Mouse (Mus musculus): ENCODE measurements around the gene Dpp4. TPM values are rescaled to one million over a fixed set of nuclear protein-coding genes. Genes with fewer than 3 reads are reported as not detected.
A peak's percentile ranks its signal among the peaks of the same experiment; 100 is the strongest.

The Dpp4 gene
- polyA plus RNA-seq, 1 experiment from 2014 or later = 6.7 TPM

DNA sequence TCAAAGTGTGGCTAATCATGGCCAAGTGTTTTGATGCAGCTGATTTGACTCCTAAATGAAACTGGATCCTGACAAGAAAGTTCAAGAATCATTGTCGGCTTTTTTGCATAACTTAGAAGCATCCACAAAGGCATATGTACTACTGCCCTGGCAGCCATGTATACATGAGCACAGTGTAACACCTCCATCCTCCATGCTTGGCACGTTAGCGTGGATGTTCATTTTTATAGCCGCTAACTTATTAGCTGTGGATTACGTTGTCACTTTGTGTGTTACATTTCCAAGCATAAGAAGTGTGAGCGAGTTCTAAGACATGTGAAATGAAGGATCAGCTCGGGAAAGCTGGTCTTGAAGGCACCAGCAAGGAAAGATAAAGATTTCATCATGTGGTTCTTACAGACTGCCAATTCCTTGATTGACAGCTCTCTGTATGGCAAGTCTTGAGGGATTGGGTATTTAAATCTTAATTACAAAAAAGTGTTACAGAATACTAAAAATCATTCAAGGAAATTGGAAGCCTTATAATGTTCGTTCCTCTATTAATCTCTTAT lies 19.3 kb upstream of the Dpp4 start:
- H3K27ac ChIP-seq = no peak overlapping the region
- no peak overlapping the region for H3K4me2 ChIP-seq
- 71% methylated on average over 8 of the region's 8 CpGs for WGBS (ENCODE audit: insufficient replicate concordance)
- no peak for ATAC-seq
- H3K9me3 ChIP-seq (replicated peaks) = no peaks in the 10 kb centered on the region
- no peaks in the 10 kb centered on the region for H3K36me3 ChIP-seq
- H3K27me3 ChIP-seq (replicated peaks) = no peaks in the 10 kb centered on the region; the same call in 1 of the 2 replicates
- no peaks in the 10 kb centered on the region for H3K4me1 ChIP-seq
- no peak overlapping the region for H3K4me3 ChIP-seq
- H3K9ac ChIP-seq = no peak overlapping the region

DNA sequence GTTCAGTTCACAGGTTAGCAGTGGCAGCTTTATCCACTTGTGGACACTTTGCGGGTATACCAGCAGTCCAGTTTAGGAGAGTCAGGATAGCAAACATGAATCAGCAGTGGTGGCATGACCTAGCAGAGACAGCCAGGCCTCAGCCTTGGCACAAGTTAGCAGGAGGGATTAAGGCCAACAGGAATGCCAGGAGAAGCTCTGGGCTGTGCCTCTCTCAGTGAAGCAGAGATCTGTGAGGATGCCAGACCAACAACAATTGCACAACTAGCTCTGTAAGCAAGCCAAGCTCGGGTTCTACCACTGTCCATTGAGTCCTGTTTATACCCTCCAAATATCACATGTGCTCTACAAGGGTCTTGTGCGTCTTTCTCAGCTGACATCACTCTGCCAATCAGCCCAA lies 13.9 kb upstream of the Dpp4 start:
- Histone ChIP-seq H3K27me3 (replicated peaks) (no peaks in the 10 kb centered on the region), H3K4me2 (no peak overlapping the region), H3K9ac (no peak overlapping the region), H3K36me3 (no peaks in the 10 kb centered on the region), H3K4me1 (no peaks in the 10 kb centered on the region), H3K27ac (no peak overlapping the region), H3K9me3 (replicated peaks) (no peaks in the 10 kb centered on the region), H3K4me3 (no peak overlapping the region)
- no peak for ATAC-seq
- 63% methylated on average over 3 of the region's 3 CpGs for WGBS (ENCODE audit: insufficient replicate concordance)

DNA sequence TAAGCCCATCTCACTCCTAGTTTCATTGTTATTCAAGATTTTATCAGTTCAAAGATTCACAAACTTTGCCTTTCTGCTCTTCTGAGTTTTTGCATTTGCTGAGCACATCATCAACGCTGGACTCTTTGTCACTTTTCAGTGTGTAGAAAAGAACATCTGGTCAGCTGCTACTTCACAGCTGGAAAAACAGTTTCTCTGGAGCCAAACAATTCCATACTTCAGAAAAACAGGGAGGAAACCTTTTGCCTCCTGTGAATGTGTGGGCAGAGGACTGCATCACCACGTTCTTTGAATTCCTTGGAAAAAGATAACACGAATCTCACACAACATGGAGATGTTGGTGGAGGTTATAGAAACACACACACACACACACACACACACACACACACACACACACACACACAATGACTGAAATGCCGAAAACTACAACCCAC lies 11.3 kb upstream of the Dpp4 start:
- no peaks in the 10 kb centered on the region for H3K27me3 ChIP-seq (replicated peaks)
- H3K4me2 ChIP-seq = no peak overlapping the region
- ATAC-seq = no peak
- H3K27ac ChIP-seq = no peak overlapping the region
- H3K4me3 ChIP-seq = no peak overlapping the region
- H3K9me3 ChIP-seq (replicated peaks) = no peaks in the 10 kb centered on the region
- WGBS (ENCODE audit: insufficient replicate concordance) = 48% methylated on average over 4 of the region's 4 CpGs
- no peak overlapping the region for H3K9ac ChIP-seq
- H3K36me3 ChIP-seq = no peaks in the 10 kb centered on the region
- no peaks in the 10 kb centered on the region for H3K4me1 ChIP-seq

DNA sequence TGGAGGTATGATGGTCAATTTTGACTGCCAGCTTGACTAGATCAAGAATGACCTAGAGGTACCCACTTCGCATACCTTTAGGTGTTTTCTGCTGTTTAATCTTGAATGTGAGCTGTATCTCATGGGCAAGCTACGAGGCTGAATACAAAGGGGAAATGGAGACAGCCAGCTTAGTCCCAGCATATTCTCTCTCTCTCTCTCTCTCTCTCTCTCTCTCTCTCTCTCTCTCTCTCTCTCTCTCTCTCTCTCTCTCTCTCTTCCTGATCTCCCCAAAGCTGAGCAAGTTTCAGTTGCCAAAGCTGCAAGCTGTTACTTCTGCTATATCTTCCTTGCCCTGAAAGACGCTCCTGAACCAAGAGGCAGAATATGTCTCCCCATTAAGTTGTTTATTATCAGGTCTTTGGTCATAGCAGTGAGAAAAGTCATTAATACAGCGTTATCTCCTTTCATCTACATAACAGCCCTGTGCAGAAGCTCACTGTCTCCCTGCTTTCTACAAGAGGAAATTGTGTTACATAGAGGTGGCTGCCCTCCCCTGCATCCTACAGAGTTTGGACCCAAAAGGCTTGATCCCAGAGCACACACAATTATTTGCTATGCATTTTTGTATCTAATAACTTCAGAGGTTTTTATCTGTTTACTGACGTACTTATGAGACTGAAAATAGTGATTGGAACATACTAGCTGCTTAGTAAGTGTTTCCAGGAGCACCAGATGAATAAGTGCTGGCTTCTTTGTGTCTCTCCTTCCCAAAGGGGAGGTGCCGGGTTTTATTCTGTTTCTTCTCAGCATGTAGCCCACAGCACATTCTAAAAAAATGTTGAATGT lies 10.7 kb upstream of the Dpp4 start:
- Histone ChIP-seq H3K27ac (no peak overlapping the region), H3K9me3 (replicated peaks) (no peaks in the 10 kb centered on the region), H3K4me1 (no peaks in the 10 kb centered on the region), H3K27me3 (replicated peaks) (no peaks in the 10 kb centered on the region), H3K9ac (no peak overlapping the region), H3K4me3 (no peak overlapping the region), H3K36me3 (no peaks in the 10 kb centered on the region), H3K4me2 (no peak overlapping the region)
- ATAC-seq = no peak
- 62% methylated on average over 6 of the region's 6 CpGs for WGBS (ENCODE audit: insufficient replicate concordance)

DNA sequence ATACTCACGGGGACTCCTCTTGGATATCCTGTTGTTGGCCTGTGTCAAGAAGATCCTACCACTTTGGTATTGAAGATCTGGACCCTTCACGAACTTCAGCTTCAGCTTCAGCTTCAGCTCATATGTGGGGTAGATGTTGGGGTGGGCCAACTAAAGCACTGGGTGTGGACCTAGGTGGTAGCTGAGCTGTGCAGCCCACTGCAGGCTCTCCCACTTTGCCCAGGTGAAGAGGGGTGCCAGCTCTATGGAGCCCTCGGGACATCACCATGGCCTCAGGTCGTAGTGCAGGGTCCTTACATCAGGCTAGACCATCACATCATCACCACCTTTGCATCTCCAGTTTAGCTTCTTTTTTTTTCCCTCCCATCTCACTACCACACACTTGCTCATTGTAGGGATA lies 9.2 kb upstream of the Dpp4 start:
- no peaks in the 10 kb centered on the region for H3K9me3 ChIP-seq (replicated peaks)
- H3K4me2 ChIP-seq = no peak overlapping the region
- no peaks in the 10 kb centered on the region for H3K4me1 ChIP-seq
- no peaks in the 10 kb centered on the region for H3K36me3 ChIP-seq
- no peak overlapping the region for H3K27ac ChIP-seq
- no peak for ATAC-seq
- no peaks in the 10 kb centered on the region for H3K27me3 ChIP-seq (replicated peaks)
- no peak overlapping the region for H3K9ac ChIP-seq
- no peak overlapping the region for H3K4me3 ChIP-seq
- 68% methylated on average over 4 of the region's 4 CpGs for WGBS (ENCODE audit: insufficient replicate concordance)

DNA sequence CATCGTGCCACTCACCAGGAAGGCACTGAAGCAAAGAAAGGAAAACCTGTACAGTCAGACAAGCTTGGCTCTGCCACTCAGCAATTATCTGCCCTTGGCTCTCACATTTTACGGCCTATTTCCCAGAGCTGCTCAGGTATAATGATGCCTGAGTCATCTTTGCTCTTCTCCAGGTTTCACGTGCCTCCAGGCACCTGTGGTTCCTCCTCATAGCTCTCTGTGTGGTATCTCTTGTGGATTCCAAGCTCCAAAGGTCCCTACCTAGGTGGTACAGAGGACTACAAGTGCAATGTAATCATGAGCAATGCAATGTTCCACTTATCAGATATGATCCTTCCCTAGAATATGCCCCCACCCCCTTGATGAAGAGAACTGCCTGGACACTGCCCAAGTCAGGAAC lies 8.0 kb upstream of the Dpp4 start:
- WGBS (ENCODE audit: insufficient replicate concordance) = 40% methylated on average over 3 of the region's 3 CpGs

DNA sequence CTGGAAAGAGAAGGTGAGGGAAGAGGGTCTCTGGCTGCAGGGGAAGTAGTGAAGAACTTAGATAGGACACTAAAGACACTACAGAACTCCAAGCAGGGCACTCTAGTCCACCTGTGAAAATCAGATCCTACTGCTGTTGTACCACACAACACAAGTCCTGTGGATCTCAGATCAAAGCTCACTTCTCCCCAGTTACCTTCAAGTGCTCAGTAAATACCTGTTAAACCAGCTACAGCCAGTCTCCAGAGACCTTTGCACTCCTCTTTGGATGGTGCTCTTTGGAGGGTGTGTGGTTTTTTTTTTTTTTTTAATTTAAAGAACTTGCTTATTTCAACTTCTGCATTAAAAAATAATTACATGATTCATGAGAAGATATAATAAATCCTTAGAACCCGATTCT lies 5.2 kb upstream of the Dpp4 start:
- 56% methylated on average over 1 of the region's 1 CpGs for WGBS (ENCODE audit: insufficient replicate concordance)
- Histone ChIP-seq H3K27me3 (replicated peaks) (peaks cover 4% of the 10 kb centered on the region), H3K4me3 (no peak overlapping the region), H3K9me3 (replicated peaks) (no peaks in the 10 kb centered on the region), H3K9ac (no peak overlapping the region), H3K36me3 (no peaks in the 10 kb centered on the region), H3K27ac (no peak overlapping the region), H3K4me2 (no peak overlapping the region), H3K4me1 (0 out of 2 replicates have a peak, but pooled peaks cover under 1% of the 10 kb centered on the region)
- no peak for ATAC-seq

More for the DNA sequence above, 8.0 kb upstream of the Dpp4 start:
- H3K36me3 ChIP-seq = no peaks in the 10 kb centered on the region
- H3K27me3 ChIP-seq (replicated peaks) = no peaks in the 10 kb centered on the region
- H3K27ac ChIP-seq = no peak overlapping the region
- ATAC-seq = no peak
- H3K4me2 ChIP-seq = no peak overlapping the region
- H3K9me3 ChIP-seq (replicated peaks) = no peaks in the 10 kb centered on the region
- no peak overlapping the region for H3K9ac ChIP-seq
- no peak overlapping the region for H3K4me3 ChIP-seq
- no peaks in the 10 kb centered on the region for H3K4me1 ChIP-seq

DNA sequence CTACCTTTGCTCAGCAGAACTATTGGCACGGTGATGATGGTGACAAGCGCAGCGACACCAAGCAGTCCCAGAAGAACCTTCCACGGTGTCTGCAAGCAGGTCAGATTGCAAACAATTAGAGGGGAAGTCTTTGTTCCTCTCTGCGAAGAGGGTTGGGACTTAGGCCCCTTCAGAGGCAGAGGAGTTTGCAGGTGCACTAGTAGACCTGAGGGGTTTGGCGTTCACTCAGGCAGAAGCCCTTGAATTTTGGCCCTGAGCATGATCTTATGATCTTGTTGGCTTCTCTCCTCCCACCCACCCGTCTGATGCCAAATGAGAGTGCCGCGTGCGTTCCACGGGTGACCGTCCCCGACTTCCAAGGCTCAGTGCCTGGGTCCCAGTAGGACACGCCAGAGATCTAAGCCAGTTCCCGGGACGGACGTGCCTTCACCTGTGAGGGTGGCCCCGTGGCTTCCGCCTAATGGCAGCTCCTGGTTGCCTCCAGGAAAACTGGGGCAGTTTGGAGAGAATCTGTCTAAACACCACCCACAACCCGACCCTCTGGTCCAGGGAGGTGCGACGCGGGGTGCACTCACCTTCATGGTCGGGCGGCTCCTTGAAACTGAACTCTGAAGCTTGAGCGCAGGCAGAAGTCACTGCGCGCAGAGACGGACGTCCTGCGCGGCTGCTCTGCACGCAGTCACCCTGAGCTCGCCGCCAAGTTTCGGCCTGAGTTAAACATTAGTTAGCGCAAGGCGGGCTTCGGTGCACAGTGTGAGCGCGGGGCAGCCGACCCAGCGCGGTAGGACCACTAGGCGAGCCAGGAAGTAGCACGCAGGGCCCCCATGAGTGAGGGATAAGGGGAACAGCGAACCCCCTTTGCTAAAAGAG lies 585 bp downstream of the Dpp4 start:
- Histone ChIP-seq H3K9ac (peak overlapping the region; percentile 43), H3K27me3 (replicated peaks) (peaks cover 24% of the 10 kb centered on the region), H3K36me3 (no peaks in the 10 kb centered on the region), H3K4me1 (0 out of 2 replicates have a peak, but pooled peaks cover 5% of the 10 kb centered on the region), H3K4me3 (peak overlapping the region; percentile 47), H3K4me2 (peak overlapping the region; percentile 69), H3K27ac (no peak overlapping the region; the same call in none of the 2 replicates), H3K9me3 (replicated peaks) (no peaks in the 10 kb centered on the region)
- peak; percentile 77 for ATAC-seq
- WGBS (ENCODE audit: insufficient replicate concordance) = 5% methylated on average over 47 of the region's 47 CpGs

DNA sequence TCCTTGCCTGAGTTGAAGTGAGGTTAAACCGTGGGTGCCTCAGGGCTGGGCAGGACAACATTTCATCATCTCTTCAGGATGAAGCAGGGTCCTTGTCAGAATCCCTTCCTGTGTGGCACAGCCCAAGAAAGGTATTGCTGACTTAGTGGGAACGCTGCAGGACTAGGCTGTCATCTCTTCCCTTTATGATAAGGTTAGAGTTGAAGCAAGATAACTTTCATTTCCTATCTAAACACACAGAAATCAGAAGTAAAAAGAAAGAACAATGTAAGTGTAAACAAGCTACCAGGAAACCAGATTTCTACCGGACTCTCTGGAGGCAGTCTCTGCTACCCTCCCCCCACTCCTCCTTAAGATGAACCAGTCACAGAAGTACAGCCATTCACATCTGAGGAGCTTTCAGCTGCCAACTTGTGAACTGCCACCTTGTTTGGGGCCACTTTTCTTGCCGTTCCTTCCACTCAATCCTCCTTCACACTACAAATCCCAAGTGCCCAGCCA lies 3.3 kb downstream of the Dpp4 start:
- no peak overlapping the region for H3K27ac ChIP-seq
- H3K27me3 ChIP-seq (replicated peaks) = peaks cover 24% of the 10 kb centered on the region
- H3K4me2 ChIP-seq = no peak overlapping the region
- no peaks in the 10 kb centered on the region for H3K9me3 ChIP-seq (replicated peaks)
- 21% methylated on average over 4 of the region's 4 CpGs for WGBS (ENCODE audit: insufficient replicate concordance)
- no peak overlapping the region for H3K9ac ChIP-seq
- 0 out of 2 replicates have a peak, but pooled peaks cover 5% of the 10 kb centered on the region for H3K4me1 ChIP-seq
- peak; percentile 49 for ATAC-seq
- no peak overlapping the region for H3K4me3 ChIP-seq
- no peaks in the 10 kb centered on the region for H3K36me3 ChIP-seq

DNA sequence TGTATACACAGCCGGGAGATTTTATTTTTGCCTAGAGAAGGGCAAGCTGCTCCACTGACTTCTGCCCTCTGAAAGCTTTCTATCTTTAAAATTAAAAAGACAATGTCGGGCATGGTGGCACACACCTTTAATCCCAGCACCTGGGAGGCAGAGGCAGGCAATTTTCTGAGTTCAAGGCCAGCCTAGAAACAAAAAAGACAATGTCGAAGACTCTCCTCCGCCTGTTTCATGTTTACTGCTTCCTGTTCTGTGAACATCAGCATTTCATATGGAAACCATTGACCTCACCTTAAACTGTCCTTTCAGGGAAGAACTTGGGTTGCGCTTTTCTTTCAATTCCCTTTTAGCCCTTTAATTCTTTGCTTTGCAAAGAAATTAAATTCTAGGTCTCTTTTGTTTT lies 3.8 kb downstream of the Dpp4 start:
- 72% methylated on average over 5 of the region's 5 CpGs for WGBS (ENCODE audit: insufficient replicate concordance)
- no peaks in the 10 kb centered on the region for H3K36me3 ChIP-seq
- no peak overlapping the region for H3K4me3 ChIP-seq
- no peak overlapping the region for H3K27ac ChIP-seq
- H3K9me3 ChIP-seq (replicated peaks) = no peaks in the 10 kb centered on the region
- peaks cover 24% of the 10 kb centered on the region for H3K27me3 ChIP-seq (replicated peaks)
- no peak overlapping the region for H3K4me2 ChIP-seq
- no peak overlapping the region for H3K9ac ChIP-seq
- H3K4me1 ChIP-seq = 0 out of 2 replicates have a peak, but pooled peaks cover 5% of the 10 kb centered on the region
- ATAC-seq = no peak

DNA sequence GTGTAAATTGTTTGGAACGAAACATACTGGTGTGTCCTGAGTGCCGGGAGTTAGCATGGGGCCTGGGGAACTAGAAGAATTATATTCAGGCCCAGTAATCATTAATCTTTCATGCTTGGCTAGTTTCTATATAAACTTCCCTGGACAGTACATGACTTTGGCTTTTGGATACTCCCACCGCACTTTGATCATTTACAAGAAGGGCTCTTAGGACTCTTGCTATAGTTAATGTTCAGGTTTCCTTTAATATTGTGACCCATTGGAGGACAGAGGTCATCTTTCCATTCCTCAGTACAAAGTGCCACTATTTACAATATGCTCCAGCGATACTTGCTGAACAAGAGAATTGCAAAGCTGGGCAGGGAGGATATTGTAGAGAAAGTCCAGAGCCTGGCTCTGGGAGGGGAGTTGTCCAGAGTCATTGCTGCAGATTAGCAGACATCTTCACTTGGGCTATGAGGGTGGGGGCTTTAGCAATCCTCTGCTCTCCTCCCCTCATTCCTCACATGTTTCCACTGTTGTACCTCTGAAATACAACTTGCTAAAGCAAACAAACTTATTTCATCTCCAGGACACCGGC lies 8.4 kb downstream of the Dpp4 start:
- Histone ChIP-seq H3K4me1 (no peaks in the 10 kb centered on the region), H3K27ac (no peak overlapping the region), H3K9me3 (replicated peaks) (no peaks in the 10 kb centered on the region), H3K4me2 (no peak overlapping the region), H3K36me3 (no peaks in the 10 kb centered on the region), H3K4me3 (no peak overlapping the region), H3K27me3 (replicated peaks) (no peaks in the 10 kb centered on the region), H3K9ac (no peak overlapping the region)
- WGBS (ENCODE audit: insufficient replicate concordance) = 73% methylated on average over 5 of the region's 5 CpGs
- no peak for ATAC-seq
